Mouse (Mus musculus): ENCODE measurements at regions not wholly inside any gene's neighbourhood (a gene's known extent, or its start where the extent isn't known, plus 50 kb on each side); places are given as distances from the start of the nearest gene placed in this dataset.

GRCm38 (mm10) chr16:9260966-9261365 lies 431.1 kb downstream of the 1810013L24Rik start:
- no peak for TF ChIP-seq CTCF (conservative IDR thresholded peaks at IDR 0.05; ENCODE audit: insufficient read depth, insufficient read length, low read depth, low read length)
- no peak for TF ChIP-seq POLR2A (IDR thresholded peaks at IDR 0.05; ENCODE audit: low read depth, low read length)

All from kidney, adult 2 months (tissue).